35 mouse cellular contexts compared by ENCODE assay signal in genomic region chr3:137644947-137645346, GRCm38 (mm10). TPM values are rescaled to one million over a fixed set of nuclear protein-coding genes. Genes with fewer than 3 reads are reported as not detected.
A peak's percentile ranks its signal among the peaks of the same experiment; 100 is the strongest.
DNase-seq lines count a peak whose midpoint lies in the region; ATAC-seq and TF ChIP-seq lines count a peak whose summit lies in the region.
"Had no signal": no experiment of that assay in that cellular context is flagged by ENCODE, and none has a peak within 500 bp of the region (broad histone marks: within the 10 kb centered on the region; RNA-seq: fewer than 3 reads in every experiment).

No protein-coding gene starts in this region.

- WGBS in heart, embryonic 12.5 days, result 77% methylated on average over 6 of the region's 6 CpGs

- H3K36me3 ChIP-seq in heart, embryonic 12.5 days, result no peaks in the 10 kb centered on the region
- H3K36me3 ChIP-seq: forebrain, embryonic 10.5 days; heart, embryonic 15.5 days; hindbrain, embryonic 10.5 days; hindbrain, embryonic 13.5 days had no signal

- H3K9me3 ChIP-seq in heart, embryonic 12.5 days (replicated peaks), result no peaks in the 10 kb centered on the region
- H3K9me3 ChIP-seq: forebrain, embryonic 10.5 days; forebrain, embryonic 13.5 days; heart, embryonic 15.5 days; hindbrain, embryonic 10.5 days; hindbrain, embryonic 13.5 days had no signal

- H3K4me1 ChIP-seq in heart, embryonic 12.5 days (replicated peaks), result no peaks in the 10 kb centered on the region
- H3K4me1 ChIP-seq: heart, embryonic 15.5 days had no signal

- no peak for ATAC-seq in heart, embryonic 12.5 days (ENCODE audit: insufficient number of reproducible peaks, low FRiP score)
- ATAC-seq: CD4-positive, CD25-positive, alpha-beta regulatory T cell, adult 4 months; forebrain, embryonic 13.5 days; forebrain, embryonic 16.5 days; hindbrain, embryonic 16.5 days; inflammation-experienced regulatory T-cells, adult 6 months; intestine, postnatal 0 days had no signal

- intact Hi-C loops in gastrocnemius, adult 2 months (cut with DNase I), result loop anchor here (5.0 kb wide), 3 partner anchors 83 to 118 kb away; no protein-coding TSS in a partner anchor

- no peaks in the 10 kb centered on the region for H3K27me3 ChIP-seq in heart, embryonic 12.5 days (replicated peaks)
- H3K27me3 ChIP-seq: forebrain, embryonic 13.5 days; heart, embryonic 15.5 days; hindbrain, embryonic 13.5 days had no signal

- no peak overlapping the region for H3K4me3 ChIP-seq in gastrocnemius, adult 2 months
- H3K4me3 ChIP-seq in heart, embryonic 12.5 days, result no peak overlapping the region
- H3K4me3 ChIP-seq: forebrain, embryonic 10.5 days; forebrain, embryonic 13.5 days; heart, embryonic 15.5 days; hindbrain, embryonic 10.5 days; hindbrain, embryonic 13.5 days had no signal

- no peak for DNase-seq in gastrocnemius, adult 2 months
- no peak for DNase-seq in gastrocnemius, postnatal 4 days (ENCODE audit: low spot score in 2 of 2)
- DNase-seq in forelimb bud, embryonic 11.5 days (ENCODE audit: low read depth, low spot score), result peak; percentile 56
- DNase-seq in hindlimb bud, embryonic 11.5 days (ENCODE audit: extremely low spot score, low read depth, low spot score), result peak; percentile 58
- DNase-seq in adrenal gland, adult 2 months, result no peak
- DNase-seq: adrenal gland, adult 8-10 months; adrenal gland, postnatal 25 days; cerebellum, adult 11-12 months; cerebellum, adult 8-10 months; cerebellum, postnatal 10 days; cerebellum, postnatal 36 days; gastrocnemius, postnatal 10 days; gastrocnemius, postnatal 36 days; heart, adult 11 months; heart, postnatal 10 days; heart, postnatal 36 days had no signal

- peak overlapping the region; percentile 57 for H3K27ac ChIP-seq in gastrocnemius, adult 2 months
- no peak overlapping the region for H3K27ac ChIP-seq in heart, embryonic 12.5 days (ENCODE audit: poor library complexity, severe bottlenecking)
- H3K27ac ChIP-seq: forebrain, embryonic 10.5 days; forebrain, embryonic 13.5 days; heart, embryonic 15.5 days; hindbrain, embryonic 10.5 days; hindbrain, embryonic 13.5 days had no signal

- no peak overlapping the region for H3K9ac ChIP-seq in heart, embryonic 12.5 days
- H3K9ac ChIP-seq: forebrain, embryonic 13.5 days; heart, embryonic 15.5 days; hindbrain, embryonic 13.5 days had no signal

- TF ChIP-seq CTCF in gastrocnemius, adult 2 months (IDR thresholded peaks at IDR 0.05), result no peak

- no peak overlapping the region for H3K4me2 ChIP-seq in heart, embryonic 12.5 days
- H3K4me2 ChIP-seq: forebrain, embryonic 13.5 days; heart, embryonic 11.5 days; heart, embryonic 15.5 days; hindbrain, embryonic 13.5 days had no signal

RNA-seq across cellular contexts. Expression of gene Ddit4l, which starts 23.5 kb away (rescaled TPM):
- total RNA-seq in gastrocnemius, adult 2 months (2021), result 100 to 1,000 TPM; 226 to 250 TPM
- total RNA-seq in gastrocnemius, postnatal 4 days (2021), result 100 to 1,000 TPM; 113 to 117 TPM
- 1 to 10 TPM in 1 of 2 experiments, under 1 TPM in 1; 0.37 to 1.3 TPM for total RNA-seq in adrenal gland, adult 2 months (2021)
- 0.20 and 0.27 TPM in 2 replicates for polyA plus RNA-seq in adrenal gland, adult 2 months (2012; rRNA removed)
- 5.9 and 6.5 TPM in 2 replicates for polyA plus RNA-seq in heart, embryonic 12.5 days (2016; fragmentation: Nextera tagmentation; extraction: Ambion mirVana)
- total RNA-seq: MEL had no signal
- polyA plus RNA-seq: CD4-positive, CD25-positive, alpha-beta regulatory T cell, adult 4 months had no signal

RNA-seq across cellular contexts. Expression of gene Gm21962, which starts 26.4 kb away (rescaled TPM):
- total RNA-seq in gastrocnemius, adult 2 months (2021), result not detected
- not detected for total RNA-seq in gastrocnemius, postnatal 4 days (2021)
- total RNA-seq in adrenal gland, adult 2 months (2021), result not detected
- polyA plus RNA-seq in adrenal gland, adult 2 months (2012; rRNA removed), result not detected in 2 replicates
- polyA plus RNA-seq in heart, embryonic 12.5 days (2016; fragmentation: Nextera tagmentation; extraction: Ambion mirVana), result not detected in 2 replicates
- total RNA-seq: adrenal gland, adult 8-10 months; adrenal gland, postnatal 25 days; gastrocnemius, postnatal 10 days; gastrocnemius, postnatal 36 days; heart, adult 8-10 months; heart, postnatal 10 days; heart, postnatal 36 days; MEL had no signal
- polyA plus RNA-seq: brain, embryonic 14.5 days; C2C12; CD4-positive, CD25-positive, alpha-beta regulatory T cell, adult 4 months; cortical plate, adult 2 months; embryonic facial prominence, embryonic 11.5 days; embryonic facial prominence, embryonic 14.5 days; forebrain, embryonic 10.5 days; forebrain, embryonic 13.5 days; forebrain, embryonic 16.5 days; heart, embryonic 11.5 days; heart, embryonic 15.5 days; hindbrain, embryonic 10.5 days; hindbrain, embryonic 13.5 days; hindbrain, embryonic 16.5 days; inflammation-experienced regulatory T-cells, adult 6 months; intestine, postnatal 0 days had no signal

Comparison
In these comparisons a context has a peak if more than half of its experiments do, and no peak if none do; other contexts are left out.
1. DNase-seq: peak in forelimb bud, embryonic 11.5 days (single experiment) and hindlimb bud, embryonic 11.5 days (single experiment); none in gastrocnemius, adult 2 months (single experiment), gastrocnemius, postnatal 4 days (0 of 2) and adrenal gland, adult 2 months (single experiment).
2. RNA of gene Ddit4l, which starts 23.5 kb away (total RNA-seq): 226 to 250 TPM in gastrocnemius, adult 2 months and 113 to 117 TPM in gastrocnemius, postnatal 4 days; 0.37 to 1.3 TPM in adrenal gland, adult 2 months; every median in the first group is over 10 times any median in the second.